ENCODE assay signal across 8 mouse cellular contexts in the genomic region with DNA sequence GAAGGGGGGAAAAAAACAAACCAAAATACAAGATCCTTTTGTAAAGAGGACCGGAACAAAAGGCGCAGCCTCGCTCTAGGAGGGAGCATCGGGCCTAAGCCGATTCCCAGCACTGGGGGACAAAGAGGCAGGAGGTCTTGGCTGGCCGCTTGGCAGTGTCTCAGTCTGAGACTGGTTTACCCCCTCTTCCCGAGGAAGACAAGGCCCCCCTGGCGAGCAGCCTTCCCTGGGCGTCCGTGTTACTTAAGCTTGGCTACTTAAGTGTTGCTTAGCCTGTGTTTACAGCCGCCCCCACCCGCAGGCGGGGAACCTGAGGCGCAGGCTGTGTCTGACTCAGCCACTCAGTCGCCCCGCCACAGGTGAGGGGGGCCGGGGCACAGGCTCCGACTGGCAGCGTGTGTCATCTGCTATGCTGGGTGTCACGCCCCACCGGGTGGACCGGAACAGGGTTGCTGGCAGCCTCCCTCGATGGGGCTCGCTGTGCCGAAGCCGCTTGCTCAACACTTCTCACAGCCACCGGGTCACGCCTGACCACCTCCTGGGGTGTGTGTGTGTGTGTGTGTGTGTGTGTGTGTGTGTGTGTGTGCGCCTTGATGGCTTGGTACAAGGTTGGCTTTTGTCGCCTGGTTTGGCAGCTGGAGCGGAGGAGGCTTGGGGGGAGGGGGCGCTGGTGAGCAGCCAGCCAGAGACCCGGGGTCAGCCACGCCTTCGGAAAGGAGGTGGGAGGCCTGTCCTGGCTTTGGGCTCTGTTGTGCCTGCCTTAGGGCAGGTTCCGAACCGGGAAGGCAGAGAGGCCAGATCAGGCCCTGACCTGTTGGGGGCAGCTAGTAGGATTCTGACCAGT. TPM values are rescaled to one million over a fixed set of nuclear protein-coding genes. Genes with fewer than 3 reads are reported as not detected.
A peak's percentile ranks its signal among the peaks of the same experiment; 100 is the strongest.
DNase-seq lines count a peak whose midpoint lies in the region; ATAC-seq and TF ChIP-seq lines count a peak whose summit lies in the region.

No protein-coding gene starts in this region.

- H3K27ac ChIP-seq in forebrain, embryonic 13.5 days = peak overlapping the region; percentile 100

- H3K9me3 ChIP-seq in G1E (replicated peaks) = no peaks in the 10 kb centered on the region
- H3K9me3 ChIP-seq in forebrain, embryonic 13.5 days (replicated peaks) = no peaks in the 10 kb centered on the region

- peaks cover 32% of the 10 kb centered on the region for H3K36me3 ChIP-seq in G1E (replicated peaks)
- H3K36me3 ChIP-seq in forebrain, embryonic 13.5 days (ENCODE audit: poor library complexity, severe bottlenecking) = no peaks in the 10 kb centered on the region

- 1% methylated on average over 36 of the region's 37 CpGs for WGBS in forebrain, embryonic 13.5 days

- peak; percentile 64 for DNase-seq in G1E (ENCODE audit: low spot score)
- peak; percentile 65 for DNase-seq in c-Kit-positive CD71-positive TER-119-positive erythroid progenitor cells, embryonic 14.5 days (ENCODE audit: low spot score)
- peak; percentile 55 to 86 for DNase-seq in left cerebral cortex, adult 8-10 months (ENCODE audit: low spot score in 2 of 2)
- peak; percentile 62 for DNase-seq in right cerebral cortex, postnatal 14 days
- peak; percentile 91 for DNase-seq in urinary bladder, postnatal 14 days (ENCODE audit: low spot score)

- peak overlapping the region; percentile 95 for H3K9ac ChIP-seq in forebrain, embryonic 13.5 days

- TF ChIP-seq CTCF in G1E (IDR thresholded peaks at IDR 0.05; ENCODE audit: low read depth, low read length) = no peak

- H3K27me3 ChIP-seq in G1E (ENCODE audit: insufficient read depth, low read length) = peaks cover 79% of the 10 kb centered on the region
- no peaks in the 10 kb centered on the region for H3K27me3 ChIP-seq in forebrain, embryonic 13.5 days

- H3K4me3 ChIP-seq in G1E (ENCODE audit: low read depth, low read length) = peak overlapping the region; percentile 71
- peak overlapping the region; percentile 65 for H3K4me3 ChIP-seq in forebrain, embryonic 13.5 days

- ATAC-seq in G1E (ENCODE audit: extremely low read depth, insufficient number of reproducible peaks, low FRiP score, poor library complexity, severe bottlenecking) = 0 out of 2 replicates have a peak, but pooled peaks have one; percentile 3
- ATAC-seq in forebrain, embryonic 13.5 days = peak; percentile 12; the same call in 1 of the 2 replicates
- peak; percentile 24 to 43 for ATAC-seq in hematopoietic stem cell, adult 5-6 weeks (replicated peaks in 1 of 2; ENCODE audit: insufficient read depth in 1 of 2, low FRiP score in 2 of 2, low TSS enrichment in 1 of 2, low read depth in 1 of 2, poor library complexity in 2 of 2, severe bottlenecking in 2 of 2)
- ATAC-seq in megakaryocyte, adult 5-6 weeks (ENCODE audit: poor library complexity, severe bottlenecking) = peak; percentile 59

- H3K4me2 ChIP-seq in forebrain, embryonic 13.5 days = peak overlapping the region; percentile 91

- H3K4me1 ChIP-seq in G1E (ENCODE audit: insufficient read depth, low read depth, low read length) = peaks cover 89% of the 10 kb centered on the region
- H3K4me1 ChIP-seq in forebrain, embryonic 13.5 days = peaks cover 93% of the 10 kb centered on the region

RNA-seq across cellular contexts. Expression of a gene that starts 50.5 kb away (rescaled TPM):
- total RNA-seq in G1E (2014; fragmentation: Nextera tagmentation) (34.6 and 43.9 TPM in 2 replicates), G1E (2017) (11.3 and 27.9 TPM in 2 replicates)
- polyA plus RNA-seq in G1E (2012) = 49.8 and 83.4 TPM in 2 replicates
- 66.9 and 79.8 TPM in 2 replicates for polyA plus RNA-seq in forebrain, embryonic 13.5 days (2015; fragmentation: Nextera tagmentation; extraction: Ambion mirVana)
- total RNA-seq in hematopoietic stem cell, adult 5-6 weeks (2017) = 24.0 and 46.7 TPM in 2 replicates
- total RNA-seq in left cerebral cortex, adult 8-10 months (2022) = 1 to 10 TPM; 1.1 to 3.3 (median 2.5) TPM
- 28.3 and 31.8 TPM in 2 replicates for total RNA-seq in megakaryocyte, adult 5-6 weeks (2015)
- 23.2 and 28.9 TPM in 2 replicates for total RNA-seq in megakaryocyte, adult 5-6 weeks (2017)

Comparison
In these comparisons a context has a peak if more than half of its experiments do, and no peak if none do; other contexts are left out.
1. Peak in every context shown above with its lines: DNase-seq, ATAC-seq, H3K4me3 ChIP-seq and H3K27ac ChIP-seq.
2. ATAC-seq: peak in every context shown above with its lines; median percentile 59 in megakaryocyte, adult 5-6 weeks; 34 in hematopoietic stem cell, adult 5-6 weeks; 12 in forebrain, embryonic 13.5 days; 3 in G1E.